Mouse (Mus musculus) macrophage (primary cell): ENCODE measurements around the gene Tmem150a. TPM values are rescaled to one million over a fixed set of nuclear protein-coding genes. Genes with fewer than 3 reads are reported as not detected.

Experiments used
- H3K27ac ChIP-seq: fragments of 350-480 bp; formaldehyde crosslinking; 2 replicates; pipeline ENCODE4 v1.9.0; 2021
- H3K36me3 ChIP-seq: fragments of 350-480 bp; formaldehyde crosslinking; 2 replicates; pipeline ENCODE4 v1.9.0; 2021; ENCODE audit errors: inconsistent target
- H3K4me3 ChIP-seq: fragments of 350-480 bp; formaldehyde crosslinking; 2 replicates; pipeline ENCODE4 v1.9.0; 2021; ENCODE audit errors: inconsistent target
- H3K79me2 ChIP-seq: fragments of 350-480 bp; formaldehyde crosslinking; 2 replicates; pipeline ENCODE4 v1.9.0; 2021; ENCODE audit errors: inconsistent target
- WGBS: methylation state at CpG from one replicate; pipeline ENCODE4 v1.1.7; 2026; ENCODE audit warnings: inconsistent platforms; ENCODE audit not compliant: missing documents; 5-methylcytosine and 5-hydroxymethylcytosine counted together
- polyA plus RNA-seq: library from polyadenylated mRNA; stranded (reverse); fragments of 250-400 nt; gene quantifications from 3 replicates; pipeline ENCODE4 v1.2.4, GENCODE M21; 2018; ENCODE audit warnings: inconsistent platforms

Gene Tmem150a
- polyA plus RNA-seq, 1 experiment from 2014 or later = 8.2 TPM

DNA sequence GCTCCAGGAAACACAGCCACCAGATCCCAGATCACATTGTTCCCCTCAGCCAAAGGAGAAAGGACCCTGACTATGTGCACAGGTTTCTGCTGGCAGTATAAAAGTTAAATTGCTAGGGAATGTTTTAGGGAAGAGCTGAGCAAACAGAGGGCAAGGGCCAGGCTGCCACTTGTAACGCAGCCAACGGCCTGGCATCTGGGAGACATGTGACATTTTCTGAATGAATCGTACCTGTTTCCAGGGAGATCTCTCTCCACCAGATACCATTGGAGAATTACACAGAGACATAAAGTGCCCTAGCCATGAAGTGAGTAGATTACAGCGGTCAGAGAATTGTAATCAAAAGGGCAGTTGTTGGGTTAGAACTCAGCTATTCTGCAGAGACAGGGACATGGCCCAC lies 17.9 kb downstream of the Tmem150a start:
- Histone ChIP-seq H3K36me3 (no peaks in the 10 kb centered on the region), H3K79me2 (no peaks in the 10 kb centered on the region), H3K4me3 (no peak overlapping the region), H3K27ac (no peak overlapping the region)
- WGBS = 95% methylated on average over 4 of the region's 4 CpGs

DNA sequence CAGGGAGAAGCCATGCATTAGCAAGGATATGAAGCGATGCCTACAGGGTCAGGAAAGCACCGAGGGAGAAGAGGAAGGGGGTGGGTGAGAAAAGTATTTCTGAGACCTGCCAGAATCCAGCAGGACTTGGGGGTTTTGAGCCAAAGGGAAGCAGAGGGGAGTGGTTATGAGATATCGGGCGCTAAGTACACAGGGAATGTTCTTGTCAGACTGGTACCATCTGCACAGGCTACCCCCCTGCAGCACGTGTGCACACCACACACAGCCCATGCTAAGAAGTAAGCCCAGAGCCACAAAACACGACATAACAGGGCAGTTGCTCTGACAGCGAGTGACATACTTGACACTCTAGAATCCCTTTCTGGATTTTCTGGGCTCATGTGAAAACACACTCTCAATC lies 19.0 kb downstream of the Tmem150a start:
- Histone ChIP-seq H3K27ac (no peak overlapping the region), H3K36me3 (no peaks in the 10 kb centered on the region), H3K79me2 (no peaks in the 10 kb centered on the region), H3K4me3 (no peak overlapping the region)
- 85% methylated on average over 7 of the region's 7 CpGs for WGBS

DNA sequence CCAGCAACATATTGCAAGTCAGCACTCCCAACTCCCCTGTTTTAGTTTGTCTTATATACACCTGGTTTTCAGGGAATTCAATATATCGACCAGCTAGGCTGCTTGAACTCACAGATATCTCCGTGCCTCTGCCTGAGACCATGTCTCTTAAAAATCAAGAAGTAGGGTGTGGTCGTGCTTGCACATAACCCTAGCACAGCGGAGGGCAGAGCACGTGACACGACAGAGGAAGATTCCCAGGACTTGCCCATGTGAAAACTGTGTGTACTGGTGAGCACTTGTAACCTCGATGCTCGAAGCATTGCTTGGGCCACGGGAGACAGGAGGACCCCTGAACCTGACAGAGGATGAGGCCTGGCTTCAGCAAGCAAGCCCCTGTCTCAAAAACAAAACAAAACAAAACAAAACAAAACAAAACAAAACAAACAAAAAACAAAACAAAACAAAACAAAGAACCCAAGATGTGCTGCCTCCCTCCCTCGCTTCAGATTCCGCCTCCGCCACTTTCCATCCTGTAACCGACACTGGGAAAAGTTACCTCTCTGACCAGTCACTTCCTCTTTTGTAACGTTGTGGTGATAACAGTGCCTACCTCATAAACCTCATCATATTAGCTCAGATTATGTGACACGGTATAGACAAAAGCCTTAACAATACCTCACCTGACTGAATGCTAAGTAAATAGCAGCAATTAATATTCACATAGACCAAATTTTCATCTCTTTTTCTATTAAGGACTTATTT lies 19.7 kb downstream of the Tmem150a start:
- 15% methylated on average over 15 of the region's 15 CpGs for WGBS
- no peaks in the 10 kb centered on the region for H3K36me3 ChIP-seq
- H3K4me3 ChIP-seq = no peak overlapping the region

DNA sequence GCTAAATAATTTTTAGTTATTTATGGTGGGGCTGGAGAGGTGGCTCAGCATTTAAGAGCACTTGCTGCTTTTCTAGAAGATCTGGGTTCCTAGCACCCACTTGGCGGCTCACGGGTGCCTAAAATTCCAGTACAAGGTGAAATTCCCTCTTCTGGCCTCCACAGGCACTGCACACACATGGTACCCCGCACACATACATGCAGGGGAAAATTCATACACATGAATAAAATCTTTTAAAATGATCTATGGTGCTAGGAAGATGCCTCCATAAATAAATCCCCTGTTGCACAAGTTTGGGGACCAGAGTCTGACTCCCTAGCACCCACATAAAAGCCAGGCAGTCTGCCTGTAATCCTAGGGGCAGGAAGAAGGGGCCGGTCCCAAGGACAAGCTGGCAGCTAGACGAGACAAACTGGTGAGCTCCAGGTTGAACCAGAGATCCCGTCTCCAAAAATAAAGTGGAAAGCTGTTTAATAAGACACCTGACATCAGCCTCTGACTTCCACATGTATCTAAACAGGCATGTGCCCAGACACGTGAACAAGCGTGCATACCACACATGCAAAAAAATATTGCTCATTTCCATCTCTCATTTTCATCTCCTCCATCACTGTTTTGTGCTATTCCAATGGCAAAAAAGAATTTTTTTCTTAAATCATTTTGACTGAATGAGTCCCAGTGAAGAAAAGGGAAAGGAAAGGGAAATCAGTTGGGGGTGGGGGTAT lies 23.4 kb downstream of the Tmem150a start:
- H3K4me3 ChIP-seq = no peak overlapping the region
- 89% methylated on average over 8 of the region's 8 CpGs for WGBS
- no peak overlapping the region for H3K27ac ChIP-seq

More for the DNA sequence above, 19.7 kb downstream of the Tmem150a start:
- no peaks in the 10 kb centered on the region for H3K79me2 ChIP-seq
- H3K27ac ChIP-seq = no peak overlapping the region

GRCm38 (mm10) chr6:72379377-72380130 lies 24.3 kb downstream of the Tmem150a start:
- H3K4me3 ChIP-seq = peak overlapping the region; percentile 39
- no peak overlapping the region for H3K27ac ChIP-seq
- WGBS = 30% methylated on average over 7 of the region's 7 CpGs
- H3K36me3 ChIP-seq = 0 out of 2 replicates have a peak, but pooled peaks cover 2% of the 10 kb centered on the region
- no peaks in the 10 kb centered on the region for H3K79me2 ChIP-seq

More for the DNA sequence above, 23.4 kb downstream of the Tmem150a start:
- H3K79me2 ChIP-seq = no peaks in the 10 kb centered on the region
- H3K36me3 ChIP-seq = no peaks in the 10 kb centered on the region

DNA sequence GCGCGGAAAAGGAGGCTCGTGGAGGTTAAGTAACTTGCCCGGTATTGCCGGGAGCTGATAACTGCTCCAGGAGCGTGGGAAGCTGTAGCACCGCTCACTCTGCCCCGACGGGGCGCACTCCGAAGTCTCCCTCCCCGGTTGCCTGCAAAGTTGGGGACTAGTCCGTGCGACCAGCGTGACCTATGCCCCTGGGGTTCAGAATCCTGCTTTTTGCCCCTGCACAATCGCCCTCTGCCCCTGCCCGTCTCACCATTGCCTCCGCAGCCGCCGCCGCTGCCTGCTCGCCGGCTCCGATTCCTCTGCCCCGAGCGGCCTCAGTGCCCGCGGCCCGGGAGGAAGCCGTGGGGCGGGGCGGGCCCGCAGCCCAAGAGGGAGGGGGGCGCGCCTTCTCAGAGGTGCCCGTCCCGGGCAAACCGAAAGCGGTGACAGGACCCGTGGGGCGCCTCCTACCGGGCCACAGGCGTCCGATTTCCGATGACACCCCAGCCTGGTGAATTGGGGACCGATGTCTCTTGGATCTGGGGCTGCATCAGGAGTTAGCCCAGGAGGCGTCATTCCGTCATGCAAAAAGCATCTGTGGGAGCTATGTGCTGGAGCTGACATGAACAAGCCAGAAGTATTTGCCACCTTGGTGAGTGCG lies 25.0 kb downstream of the Tmem150a start, which contains the start of gene Vamp5:
Vamp5 (minus strand) TSS at position 338 of the 640 bp plus-strand sequence.
- Histone ChIP-seq H3K4me3 (peak within 1 kb of the TSS; percentile 39), H3K27ac (no peak within 1 kb of the TSS), H3K36me3 (peaks cover 9% of the 10 kb centered on the region), H3K79me2 (no peaks in the 10 kb centered on the region)
- 3% methylated on average over 35 of the region's 49 CpGs for WGBS

DNA sequence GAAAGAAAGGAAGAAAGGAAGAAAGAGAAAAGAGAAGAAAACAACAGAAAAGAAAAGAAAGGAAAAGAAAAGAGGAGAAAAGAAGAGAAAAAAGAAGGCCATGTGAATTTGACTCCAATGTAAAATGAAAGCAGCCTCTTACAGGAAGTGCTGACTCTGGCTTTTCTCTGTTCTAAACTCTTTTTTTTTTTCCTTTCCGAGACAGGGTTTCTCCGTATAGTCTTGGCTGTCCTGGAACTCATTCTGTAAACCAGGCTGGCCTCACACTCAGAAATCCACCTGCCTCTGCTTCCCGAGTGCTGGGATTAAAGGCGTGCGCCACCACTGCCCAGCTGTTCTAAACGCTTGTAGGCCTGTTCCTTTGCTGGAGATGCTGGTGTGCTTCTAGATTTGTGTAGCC lies 27.2 kb downstream of the Tmem150a start:
- 77% methylated on average over 4 of the region's 6 CpGs for WGBS
- peaks cover 2% of the 10 kb centered on the region; the same call in 1 of the 2 replicates for H3K79me2 ChIP-seq
- H3K4me3 ChIP-seq = no peak overlapping the region
- peaks cover 28% of the 10 kb centered on the region for H3K36me3 ChIP-seq
- 0 out of 2 replicates have a peak overlapping the region, but pooled peaks have one; percentile 5 for H3K27ac ChIP-seq

GRCm38 (mm10) chr6:72383142-72383820 lies 28.0 kb downstream of the Tmem150a start:
- no peak overlapping the region for H3K4me3 ChIP-seq
- peaks cover 10% of the 10 kb centered on the region for H3K79me2 ChIP-seq
- H3K27ac ChIP-seq = no peak overlapping the region
- WGBS = 82% methylated on average over 4 of the region's 6 CpGs
- peaks cover 35% of the 10 kb centered on the region for H3K36me3 ChIP-seq

- Histone ChIP-seq H3K4me3 (no peak overlapping the region), H3K36me3 (peaks cover 42% of the 10 kb centered on the region), H3K27ac (no peak overlapping the region), H3K79me2 (peaks cover 17% of the 10 kb centered on the region)
- 90% methylated on average over 7 of the region's 7 CpGs for WGBS
Measured at GRCm38 (mm10) chr6:72383952-72384351, 28.7 kb downstream of the Tmem150a start.

- H3K27ac ChIP-seq = no peak overlapping the region
- H3K79me2 ChIP-seq = peaks cover 30% of the 10 kb centered on the region
- H3K4me3 ChIP-seq = no peak overlapping the region
- 100% methylated on average over 4 of the region's 4 CpGs for WGBS
- H3K36me3 ChIP-seq = peaks cover 42% of the 10 kb centered on the region
Measured at GRCm38 (mm10) chr6:72385258-72385657, 30.0 kb downstream of the Tmem150a start.

- Histone ChIP-seq H3K4me3 (no peak overlapping the region), H3K79me2 (peaks cover 37% of the 10 kb centered on the region), H3K36me3 (peaks cover 42% of the 10 kb centered on the region), H3K27ac (no peak overlapping the region)
- WGBS = 95% methylated on average over 2 of the region's 2 CpGs
Measured at GRCm38 (mm10) chr6:72386561-72386960, 31.3 kb downstream of the Tmem150a start.

DNA sequence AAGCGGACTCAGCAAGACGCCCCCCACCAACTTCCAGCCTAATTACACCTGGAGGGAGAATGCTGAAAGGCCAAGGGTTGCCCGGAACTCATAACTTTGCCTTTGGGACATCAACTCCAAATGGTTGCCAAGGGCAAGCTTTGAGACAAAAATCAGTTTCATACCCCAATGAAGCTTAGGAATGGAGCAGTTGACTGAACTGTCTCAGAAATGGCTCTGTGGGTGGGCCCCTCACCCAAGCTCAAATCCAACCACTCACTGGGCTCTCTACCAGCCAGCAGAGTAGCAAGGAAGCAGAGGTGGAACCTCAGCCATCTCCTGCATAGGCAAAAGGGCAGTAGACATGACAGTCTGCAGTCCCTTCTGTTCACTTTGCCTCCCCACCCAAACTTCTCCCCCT lies 32.6 kb downstream of the Tmem150a start:
- Histone ChIP-seq H3K79me2 (peaks cover 37% of the 10 kb centered on the region), H3K36me3 (peaks cover 42% of the 10 kb centered on the region), H3K4me3 (no peak overlapping the region), H3K27ac (no peak overlapping the region)
- WGBS = 97% methylated on average over 3 of the region's 3 CpGs

- Histone ChIP-seq H3K27ac (no peak overlapping the region), H3K36me3 (peaks cover 42% of the 10 kb centered on the region)
- WGBS = 65% methylated on average over 10 of the region's 10 CpGs
Measured at GRCm38 (mm10) chr6:72388266-72388665, 33.0 kb downstream of the Tmem150a start.

More at GRCm38 (mm10) chr6:72388266-72388665, 33.0 kb downstream of the Tmem150a start:
- no peak overlapping the region for H3K4me3 ChIP-seq
- peaks cover 37% of the 10 kb centered on the region for H3K79me2 ChIP-seq
